Mouse (Mus musculus): ENCODE results near the gene Nsrp1. TPM values are rescaled to one million over a fixed set of nuclear protein-coding genes. Genes with fewer than 3 reads are reported as not detected.

Nsrp1 gene
- polyA plus RNA-seq, 1 experiment from 2014 or later: 58.5 TPM

DNA sequence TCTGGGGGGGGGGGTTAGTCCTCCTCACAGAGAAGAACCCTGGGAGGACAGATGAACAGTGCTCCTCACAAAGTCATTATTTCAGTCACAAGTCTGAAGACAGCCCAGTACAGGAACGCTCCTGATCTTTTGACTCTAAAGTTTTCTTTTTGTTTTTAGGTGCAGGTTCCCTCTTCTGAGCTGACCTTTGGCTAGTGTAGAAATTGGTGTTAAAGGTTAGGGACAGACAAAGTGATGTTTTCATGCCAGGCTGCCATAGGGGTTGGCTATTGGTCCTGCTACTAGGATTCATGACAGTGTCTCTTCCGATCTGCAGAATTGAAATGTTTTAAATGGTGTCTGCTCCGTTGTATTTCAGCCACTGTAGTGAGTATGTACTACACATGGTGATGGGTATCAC lies 50.1 kb downstream of the Nsrp1 start:
- Histone ChIP-seq H3K36me3 (ENCODE audit: insufficient read depth, low read length) (no peaks in the 10 kb centered on the region), H3K9me3 (ENCODE audit: low read length) (no peaks in the 10 kb centered on the region), H3K27ac (ENCODE audit: low read length) (no peak overlapping the region), H3K4me1 (ENCODE audit: insufficient read depth, low read depth, low read length) (no peaks in the 10 kb centered on the region), H3K4me2 (replicated peaks; ENCODE audit: low read depth, low read length) (no peak overlapping the region), H3K27me3 (replicated peaks; ENCODE audit: insufficient read depth, low read length) (no peaks in the 10 kb centered on the region), H3K4me3 (ENCODE audit: low read depth, low read length) (no peak overlapping the region), H3K9ac (replicated peaks; ENCODE audit: low read depth) (no peak overlapping the region)
- no peak for ATAC-seq
- no peak for DNase-seq (ENCODE audit: low spot score)
- TF ChIP-seq CTCF (IDR thresholded peaks at IDR 0.05): no peak
- TF ChIP-seq EP300 (IDR thresholded peaks at IDR 0.05): no peak
- 79% methylated on average over 3 of the region's 3 CpGs for WGBS

DNA sequence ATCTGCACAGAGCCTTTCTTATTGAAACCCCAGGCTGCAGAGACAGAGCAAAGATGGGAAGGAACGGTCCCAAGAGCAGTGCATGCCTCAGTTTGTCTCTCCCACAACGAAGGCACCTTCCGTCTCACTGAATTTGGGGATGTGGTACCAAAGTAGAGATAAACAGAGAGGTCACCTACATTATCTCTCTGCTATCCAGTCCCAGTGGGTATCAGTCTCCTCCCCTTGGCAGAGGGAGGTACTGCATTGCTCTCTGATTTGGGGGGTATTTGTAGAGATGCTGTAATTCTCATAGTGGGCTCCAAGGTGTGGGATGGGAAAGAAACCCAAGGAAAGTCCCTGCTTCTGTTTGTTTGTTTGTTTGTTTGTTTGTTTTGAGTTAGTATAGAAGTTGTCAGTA lies 51.7 kb downstream of the Nsrp1 start:
- no peak for ATAC-seq
- no peaks in the 10 kb centered on the region for H3K9me3 ChIP-seq (ENCODE audit: low read length)
- 66% methylated on average over 3 of the region's 3 CpGs for WGBS

DNA sequence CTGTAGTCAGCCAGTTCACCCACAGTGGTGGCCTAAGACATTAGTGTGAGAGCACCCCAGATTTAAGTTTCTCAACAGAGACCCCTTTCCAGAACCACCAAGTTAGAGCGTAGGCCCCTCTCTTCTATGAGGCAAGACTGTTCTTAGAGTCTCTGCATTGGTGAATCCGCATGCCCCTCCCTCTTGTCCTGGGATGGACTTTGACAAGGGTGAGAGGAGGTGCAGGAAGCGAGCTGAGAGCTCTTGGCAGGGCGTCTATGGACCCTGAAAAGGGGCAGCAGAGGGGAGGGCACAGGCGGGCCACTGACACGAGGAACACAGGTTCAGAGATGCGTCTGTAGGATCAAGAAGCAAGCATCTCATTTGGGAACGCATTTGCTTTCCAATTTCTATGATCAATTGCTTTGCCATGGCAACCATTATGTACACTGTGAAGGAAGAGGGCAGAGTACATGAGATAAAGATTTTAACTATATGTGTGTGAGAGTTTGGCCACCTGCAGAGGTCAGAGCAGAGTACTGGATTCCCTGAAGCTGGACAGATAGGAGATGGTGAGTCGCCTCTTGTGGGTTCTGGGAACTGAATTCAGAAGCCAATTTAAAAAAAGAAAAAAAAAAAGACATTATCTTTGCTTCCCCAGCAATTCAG lies 56.4 kb downstream of the Nsrp1 start:
- Histone ChIP-seq H3K27me3 (replicated peaks; ENCODE audit: insufficient read depth, low read length) (no peaks in the 10 kb centered on the region), H3K4me1 (ENCODE audit: insufficient read depth, low read depth, low read length) (no peaks in the 10 kb centered on the region), H3K36me3 (ENCODE audit: insufficient read depth, low read length) (no peaks in the 10 kb centered on the region), H3K9ac (replicated peaks; ENCODE audit: low read depth) (no peak overlapping the region), H3K27ac (ENCODE audit: low read length) (no peak overlapping the region), H3K4me2 (replicated peaks; ENCODE audit: low read depth, low read length) (no peak overlapping the region), H3K9me3 (ENCODE audit: low read length) (no peaks in the 10 kb centered on the region), H3K4me3 (ENCODE audit: low read depth, low read length) (no peak overlapping the region)
- WGBS: 60% methylated on average over 9 of the region's 9 CpGs
- no peak for DNase-seq (ENCODE audit: low spot score)
- no peak for TF ChIP-seq CTCF (IDR thresholded peaks at IDR 0.05)
- no peak for TF ChIP-seq EP300 (IDR thresholded peaks at IDR 0.05)
- ATAC-seq: no peak

More for the DNA sequence above, 51.7 kb downstream of the Nsrp1 start:
- Histone ChIP-seq H3K4me1 (ENCODE audit: insufficient read depth, low read depth, low read length) (no peaks in the 10 kb centered on the region), H3K9ac (replicated peaks; ENCODE audit: low read depth) (no peak overlapping the region), H3K4me2 (replicated peaks; ENCODE audit: low read depth, low read length) (no peak overlapping the region), H3K4me3 (ENCODE audit: low read depth, low read length) (no peak overlapping the region), H3K27me3 (replicated peaks; ENCODE audit: insufficient read depth, low read length) (no peaks in the 10 kb centered on the region), H3K36me3 (ENCODE audit: insufficient read depth, low read length) (no peaks in the 10 kb centered on the region), H3K27ac (ENCODE audit: low read length) (no peak overlapping the region)
- TF ChIP-seq CTCF (IDR thresholded peaks at IDR 0.05) (peak; percentile 49), EP300 (IDR thresholded peaks at IDR 0.05) (no peak)
- DNase-seq (ENCODE audit: low spot score): no peak

DNA sequence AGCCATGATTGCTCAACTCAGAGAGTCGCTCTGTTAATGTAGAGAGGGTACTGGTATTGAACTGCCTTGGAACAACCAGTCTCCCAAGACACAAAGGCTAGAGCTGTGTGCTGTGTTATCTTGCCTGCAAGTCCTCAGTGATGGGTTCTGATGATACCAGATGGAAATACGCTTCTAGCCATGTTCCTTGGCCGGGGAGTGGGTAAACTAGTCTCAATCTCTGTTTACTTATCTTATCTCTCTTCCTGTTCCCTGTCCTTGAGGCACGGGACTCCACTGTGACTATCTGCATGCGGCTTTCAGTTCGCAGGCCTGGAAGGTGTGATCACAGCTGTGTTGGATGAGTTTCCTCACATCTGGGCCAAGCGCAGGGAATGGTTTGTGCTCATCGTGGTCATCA lies 58.7 kb downstream of the Nsrp1 start:
- no peak for TF ChIP-seq EP300 (IDR thresholded peaks at IDR 0.05)
- TF ChIP-seq CTCF (IDR thresholded peaks at IDR 0.05): no peak
- ATAC-seq (no peak), DNase-seq (ENCODE audit: low spot score) (no peak)

DNA sequence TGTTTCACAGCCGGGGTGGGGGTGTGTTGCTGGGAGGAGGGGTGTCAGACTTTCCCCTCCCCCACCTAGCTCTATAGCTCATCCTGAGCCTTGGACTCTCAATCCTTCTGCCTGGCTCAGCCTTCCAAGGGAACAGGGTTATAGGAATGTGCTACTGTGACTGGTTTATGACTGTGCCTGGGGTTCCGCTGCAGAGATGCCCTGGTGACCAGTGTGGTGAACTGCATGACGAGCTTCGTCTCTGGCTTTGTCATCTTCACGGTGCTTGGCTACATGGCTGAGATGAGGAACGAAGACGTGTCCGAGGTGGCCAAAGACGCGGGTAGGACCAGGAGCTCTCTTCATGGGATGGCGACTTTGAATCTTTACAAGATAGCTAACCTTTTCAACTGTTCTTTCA lies 60.2 kb downstream of the Nsrp1 start:
- Histone ChIP-seq H3K4me2 (replicated peaks; ENCODE audit: low read depth, low read length) (no peak overlapping the region), H3K4me3 (ENCODE audit: low read depth, low read length) (no peak overlapping the region), H3K36me3 (ENCODE audit: insufficient read depth, low read length) (no peaks in the 10 kb centered on the region), H3K27me3 (replicated peaks; ENCODE audit: insufficient read depth, low read length) (no peaks in the 10 kb centered on the region), H3K27ac (ENCODE audit: low read length) (no peak overlapping the region), H3K9me3 (ENCODE audit: low read length) (no peaks in the 10 kb centered on the region), H3K9ac (replicated peaks; ENCODE audit: low read depth) (no peak overlapping the region), H3K4me1 (ENCODE audit: insufficient read depth, low read depth, low read length) (no peaks in the 10 kb centered on the region)
- no peak for TF ChIP-seq CTCF (IDR thresholded peaks at IDR 0.05)
- DNase-seq (ENCODE audit: low spot score) (no peak), ATAC-seq (no peak)
- WGBS: 87% methylated on average over 11 of the region's 11 CpGs

More for the DNA sequence above, 58.7 kb downstream of the Nsrp1 start:
- H3K4me2 ChIP-seq (replicated peaks; ENCODE audit: low read depth, low read length): no peak overlapping the region
- no peak overlapping the region for H3K27ac ChIP-seq (ENCODE audit: low read length)
- H3K4me1 ChIP-seq (ENCODE audit: insufficient read depth, low read depth, low read length): no peaks in the 10 kb centered on the region
- H3K4me3 ChIP-seq (ENCODE audit: low read depth, low read length): no peak overlapping the region
- no peaks in the 10 kb centered on the region for H3K9me3 ChIP-seq (ENCODE audit: low read length)
- H3K36me3 ChIP-seq (ENCODE audit: insufficient read depth, low read length): no peaks in the 10 kb centered on the region
- 18% methylated on average over 8 of the region's 8 CpGs for WGBS
- no peaks in the 10 kb centered on the region for H3K27me3 ChIP-seq (replicated peaks; ENCODE audit: insufficient read depth, low read length)
- no peak overlapping the region for H3K9ac ChIP-seq (replicated peaks; ENCODE audit: low read depth)

DNA sequence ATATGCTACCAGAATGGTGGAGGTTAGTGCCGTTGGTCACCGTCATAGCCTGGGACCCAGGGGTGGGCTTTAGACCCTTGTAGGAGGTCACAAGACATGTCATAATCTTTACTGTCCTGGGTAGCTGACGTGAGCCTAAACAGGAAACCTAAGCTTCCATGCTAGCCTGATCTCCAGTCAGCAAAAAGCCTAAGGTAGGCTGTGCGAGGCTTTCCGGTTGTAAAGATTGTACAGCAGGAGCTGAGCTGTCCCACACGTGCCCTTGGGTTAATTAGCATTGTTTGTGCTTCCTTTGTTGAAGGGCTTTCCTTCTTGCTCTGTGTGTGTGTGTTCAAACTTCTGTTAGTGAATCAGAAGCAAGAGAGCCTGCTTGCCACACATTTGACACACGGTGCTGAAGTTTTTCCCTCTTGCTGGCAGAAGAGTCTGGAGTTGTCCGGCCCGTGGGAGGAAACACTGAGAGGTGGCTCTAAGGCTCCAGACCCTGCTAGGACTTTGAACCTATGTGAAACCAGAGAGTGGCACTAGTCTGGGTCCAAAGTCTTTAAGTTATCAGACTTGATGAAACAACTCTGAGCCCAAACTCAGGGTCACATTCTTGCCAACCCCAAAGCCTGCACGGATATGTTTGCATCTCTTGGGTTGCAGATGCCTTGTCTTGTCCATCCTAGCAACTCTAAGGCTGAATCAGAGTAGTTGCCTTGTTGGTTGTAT lies 67.3 kb downstream of the Nsrp1 start:
- 71% methylated on average over 10 of the region's 10 CpGs for WGBS
- H3K27me3 ChIP-seq (replicated peaks; ENCODE audit: insufficient read depth, low read length): no peaks in the 10 kb centered on the region
- no peak overlapping the region for H3K4me3 ChIP-seq (ENCODE audit: low read depth, low read length)
- no peak overlapping the region for H3K4me2 ChIP-seq (replicated peaks; ENCODE audit: low read depth, low read length)
- H3K4me1 ChIP-seq (ENCODE audit: insufficient read depth, low read depth, low read length): no peaks in the 10 kb centered on the region
- TF ChIP-seq EP300 (IDR thresholded peaks at IDR 0.05): no peak
- no peaks in the 10 kb centered on the region for H3K9me3 ChIP-seq (ENCODE audit: low read length)
- no peak overlapping the region for H3K27ac ChIP-seq (ENCODE audit: low read length)
- no peaks in the 10 kb centered on the region for H3K36me3 ChIP-seq (ENCODE audit: insufficient read depth, low read length)
- DNase-seq (ENCODE audit: low spot score): no peak
- ATAC-seq: no peak
- no peak overlapping the region for H3K9ac ChIP-seq (replicated peaks; ENCODE audit: low read depth)
